Mouse (Mus musculus): ENCODE measurements around the gene Heatr4.

- TF ChIP-seq GATA1 (IDR thresholded peaks at IDR 0.05; ENCODE audit: borderline replicate concordance, low read length) (no peak), FLI1 (IDR thresholded peaks at IDR 0.05; ENCODE audit: low read length) (no peak)
Measured at GRCm38 (mm10) chr12:83922724-83923485, 61.7 kb downstream of the Heatr4 start.

Data from megakaryocyte, embryonic 14.5 days (primary cell).